Mouse (Mus musculus) heart, adult 2 months (tissue): Measurements from ENCODE around the gene Ptger2. TPM values are rescaled to one million over a fixed set of nuclear protein-coding genes. Genes with fewer than 3 reads are reported as not detected.

Experiments used
- DNase-seq, 2 experiments: peaks; one replicate each; pipeline ENCODE4 v3.0.0; 2021
- H3K27ac ChIP-seq: fragments of 200-600 bp; 2 replicates; pipeline ENCODE4 v1.8.1; 2022
- H3K27me3 ChIP-seq: fragments of 200-500 bp; 2 replicates; pipeline ENCODE4 v1.6.1; 2012; ENCODE audit warnings: mild to moderate bottlenecking, low read length, inconsistent platforms, mixed read lengths; ENCODE audit not compliant: control insufficient read depth, insufficient read depth
- H3K36me3 ChIP-seq: fragments of 200-500 bp; 2 replicates; pipeline ENCODE4 v1.6.1; 2012; ENCODE audit warnings: low read length, inconsistent platforms; ENCODE audit not compliant: control insufficient read depth, insufficient read depth
- H3K4me1 ChIP-seq: fragments of 200-500 bp; 2 replicates; pipeline ENCODE4 v1.6.1; 2011; ENCODE audit warnings: low read length; ENCODE audit not compliant: control insufficient read depth, insufficient read depth
- H3K4me3 ChIP-seq: fragments of 200-600 bp; 2 replicates; pipeline ENCODE4 v1.8.1; 2022
- H3K79me2 ChIP-seq: fragments of 200-500 bp; replicated peaks from 2 replicates; pipeline ENCODE4 v1.6.1; 2012; ENCODE audit warnings: mild to moderate bottlenecking, inconsistent platforms, low read length, moderate library complexity, mixed read lengths; ENCODE audit not compliant: control insufficient read depth, insufficient read depth
- H3K9ac ChIP-seq: fragments of 200-500 bp; 2 replicates; pipeline ENCODE4 v1.6.1; 2012; ENCODE audit warnings: low read depth, mild to moderate bottlenecking, control low read depth, inconsistent platforms, low read length, mixed read lengths
- CTCF ChIP-seq: fragments of 200-600 bp; IDR thresholded peaks from 2 replicates; pipeline ENCODE4 v1.8.1; 2022; ENCODE audit warnings: antibody characterized with exemption, mild to moderate bottlenecking, moderate library complexity
- EP300 ChIP-seq: fragments of 200-500 bp; IDR thresholded peaks from 2 replicates; pipeline ENCODE4 v1.6.1; 2011; ENCODE audit warnings: low read depth, low read length, control low read depth; ENCODE audit not compliant: insufficient read depth
- POLR2A ChIP-seq: fragments of 200-500 bp; IDR thresholded peaks from 2 replicates; pipeline ENCODE4 v1.6.1; 2011; ENCODE audit warnings: mild to moderate bottlenecking, low read depth, low read length, control low read depth; ENCODE audit not compliant: insufficient read depth
- WGBS: fragments of 180-500 bp; shearing (Covaris S2); methylation state at CpG from one replicate; pipeline ENCODE4 v1.1.7; 2018; 5-methylcytosine and 5-hydroxymethylcytosine counted together
- intact Hi-C: fragments of 180-260 bp; cut with DNase I; formaldehyde crosslinking; loops from one replicate; pipeline ENCODE4 v1.15.1; 2025
- polyA plus RNA-seq: library from polyadenylated mRNA; depleted of rRNA; stranded (reverse); fragments of >200 nt; gene quantifications from 2 replicates; pipeline ENCODE4 v1.2.3, GENCODE M21; 2012
- total RNA-seq, 2 experiments: library from RNA; stranded (reverse); gene quantifications; 2 replicates each; pipeline ENCODE4 v1.2.3; 2021

Gene Ptger2
- total and polyA plus RNA-seq, 3 experiments: 0.13 to 0.51 (median 0.20) TPM

DNA sequence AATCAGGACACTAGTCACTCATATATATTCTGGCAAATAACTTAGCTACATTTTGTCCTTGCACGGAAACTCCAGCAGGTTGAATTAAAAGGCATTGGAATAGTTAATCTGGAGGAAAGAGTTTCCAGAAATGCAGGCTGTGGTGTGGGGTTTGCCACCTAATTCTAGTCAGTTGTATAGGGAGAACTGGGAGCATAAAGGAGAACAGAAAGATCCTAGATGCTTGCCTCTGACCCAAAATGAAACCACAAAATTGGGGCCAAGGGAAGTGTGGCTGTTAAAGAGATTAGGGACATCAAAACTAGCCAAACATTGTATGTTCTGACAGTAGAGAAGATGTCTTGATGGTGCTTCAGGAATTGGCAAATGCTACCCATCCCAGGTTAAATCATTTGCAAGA, 48.6 kb downstream of the Ptger2 start:
- TF ChIP-seq EP300: no peak
- Histone ChIP-seq H3K27ac (no peak overlapping the region), H3K9ac (no peak overlapping the region), H3K36me3 (no peaks in the 10 kb centered on the region), H3K27me3 (no peaks in the 10 kb centered on the region), H3K4me3 (no peak overlapping the region), H3K4me1 (no peaks in the 10 kb centered on the region; the same call in 1 of the 2 replicates), H3K79me2 (no peaks in the 10 kb centered on the region)
- intact Hi-C loops: no loop called here
- DNase-seq: no peak
- WGBS: 87% methylated on average over 1 of the region's 1 CpGs

- no peaks in the 10 kb centered on the region; the same call in 1 of the 2 replicates for H3K4me1 ChIP-seq
- no peak overlapping the region for H3K27ac ChIP-seq
- H3K79me2 ChIP-seq: no peaks in the 10 kb centered on the region
- peak in 1 of 2 experiments; percentile 10 for DNase-seq
- H3K36me3 ChIP-seq: no peaks in the 10 kb centered on the region
- H3K4me3 ChIP-seq: no peak overlapping the region
- TF ChIP-seq POLR2A (no peak), CTCF (no peak), EP300 (no peak)
- intact Hi-C loops: no loop called here
- 69% methylated on average over 7 of the region's 7 CpGs for WGBS
- no peaks in the 10 kb centered on the region for H3K27me3 ChIP-seq
- no peak overlapping the region for H3K9ac ChIP-seq
Observed at GRCm38 (mm10) chr14:45038052-45038451, 50.1 kb downstream of the Ptger2 start.

DNA sequence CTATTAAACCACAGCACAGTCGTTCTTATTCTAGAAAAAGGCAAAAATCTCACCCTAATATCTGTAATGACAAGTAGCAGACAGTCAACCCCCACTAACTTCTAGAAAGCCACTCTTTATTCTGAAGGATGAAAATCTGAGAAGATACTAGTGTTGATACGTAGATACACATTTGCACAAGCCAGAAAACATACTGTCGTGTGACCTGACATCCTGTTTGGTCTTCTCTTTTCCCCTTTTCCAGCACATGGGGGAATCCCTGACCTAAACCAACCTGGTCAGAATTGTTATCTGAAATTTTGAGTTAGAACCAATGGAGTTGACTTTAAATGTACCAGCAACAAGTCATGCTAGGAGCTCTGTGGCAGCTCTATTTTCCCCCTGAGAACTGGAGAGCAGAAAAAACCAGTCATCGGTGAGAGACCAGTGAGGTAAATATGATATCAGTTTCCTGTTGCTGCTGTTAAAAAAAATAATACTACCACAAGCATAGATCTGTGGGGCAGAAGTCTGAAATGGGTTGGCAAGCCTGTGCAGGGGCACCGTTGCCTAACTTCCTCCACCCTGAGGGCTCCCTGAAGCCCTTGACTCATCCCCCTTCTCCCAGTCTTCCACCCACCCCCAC, 53.0 kb downstream of the Ptger2 start:
- H3K36me3 ChIP-seq: no peaks in the 10 kb centered on the region
- no peak overlapping the region for H3K27ac ChIP-seq
- intact Hi-C loops: no loop called here
- no peaks in the 10 kb centered on the region for H3K79me2 ChIP-seq
- DNase-seq: no peak
- H3K4me3 ChIP-seq: no peak overlapping the region
- H3K4me1 ChIP-seq: no peaks in the 10 kb centered on the region; the same call in 1 of the 2 replicates
- TF ChIP-seq POLR2A (no peak), EP300 (no peak), CTCF (no peak)
- no peak overlapping the region for H3K9ac ChIP-seq
- WGBS: 61% methylated on average over 5 of the region's 5 CpGs
- no peaks in the 10 kb centered on the region for H3K27me3 ChIP-seq

- intact Hi-C loops: no loop called here
- no peak for TF ChIP-seq CTCF
- no peak for TF ChIP-seq POLR2A
- no peak for TF ChIP-seq EP300
- no peak overlapping the region for H3K9ac ChIP-seq
- H3K4me3 ChIP-seq: no peak overlapping the region
- DNase-seq: no peak
- H3K4me1 ChIP-seq: peaks cover 3% of the 10 kb centered on the region
- no peak overlapping the region for H3K27ac ChIP-seq
- H3K36me3 ChIP-seq: no peaks in the 10 kb centered on the region
- H3K79me2 ChIP-seq: no peaks in the 10 kb centered on the region
- 59% methylated on average over 2 of the region's 2 CpGs for WGBS
- H3K27me3 ChIP-seq: no peaks in the 10 kb centered on the region
Observed at GRCm38 (mm10) chr14:45048128-45048527, 60.1 kb downstream of the Ptger2 start.

- Histone ChIP-seq H3K36me3 (no peaks in the 10 kb centered on the region), H3K27ac (peak overlapping the region; percentile 59), H3K4me1 (peaks cover 3% of the 10 kb centered on the region), H3K79me2 (no peaks in the 10 kb centered on the region), H3K4me3 (no peak overlapping the region), H3K27me3 (no peaks in the 10 kb centered on the region), H3K9ac (no peak overlapping the region)
- intact Hi-C loops: no loop called here
- DNase-seq: peak in 1 of 2 experiments; percentile 36
- WGBS: 29% methylated on average over 7 of the region's 7 CpGs
- no peak for TF ChIP-seq CTCF
- TF ChIP-seq EP300: no peak
- no peak for TF ChIP-seq POLR2A
Observed at GRCm38 (mm10) chr14:45049689-45050418, 61.9 kb downstream of the Ptger2 start.

GRCm38 (mm10) chr14:45050419-45050776, 62.4 kb downstream of the Ptger2 start:
- WGBS: 28% methylated on average over 1 of the region's 1 CpGs
- Histone ChIP-seq H3K27me3 (no peaks in the 10 kb centered on the region), H3K79me2 (no peaks in the 10 kb centered on the region), H3K36me3 (no peaks in the 10 kb centered on the region), H3K4me3 (no peak overlapping the region), H3K9ac (no peak overlapping the region), H3K27ac (peak overlapping the region; percentile 59), H3K4me1 (peaks cover 3% of the 10 kb centered on the region)
- TF ChIP-seq CTCF (no peak), POLR2A (no peak), EP300 (no peak)
- intact Hi-C loops: no loop called here
- peak in 1 of 2 experiments; percentile 28 for DNase-seq
